Mouse (Mus musculus) testis, postnatal 14 days (tissue): ENCODE results near the gene St6galnac1.

Source experiments
- DNase-seq: peaks from one replicate; pipeline ENCODE4 v3.0.0; 2021; ENCODE audit warnings: low spot score

St6galnac1 gene

DNA sequence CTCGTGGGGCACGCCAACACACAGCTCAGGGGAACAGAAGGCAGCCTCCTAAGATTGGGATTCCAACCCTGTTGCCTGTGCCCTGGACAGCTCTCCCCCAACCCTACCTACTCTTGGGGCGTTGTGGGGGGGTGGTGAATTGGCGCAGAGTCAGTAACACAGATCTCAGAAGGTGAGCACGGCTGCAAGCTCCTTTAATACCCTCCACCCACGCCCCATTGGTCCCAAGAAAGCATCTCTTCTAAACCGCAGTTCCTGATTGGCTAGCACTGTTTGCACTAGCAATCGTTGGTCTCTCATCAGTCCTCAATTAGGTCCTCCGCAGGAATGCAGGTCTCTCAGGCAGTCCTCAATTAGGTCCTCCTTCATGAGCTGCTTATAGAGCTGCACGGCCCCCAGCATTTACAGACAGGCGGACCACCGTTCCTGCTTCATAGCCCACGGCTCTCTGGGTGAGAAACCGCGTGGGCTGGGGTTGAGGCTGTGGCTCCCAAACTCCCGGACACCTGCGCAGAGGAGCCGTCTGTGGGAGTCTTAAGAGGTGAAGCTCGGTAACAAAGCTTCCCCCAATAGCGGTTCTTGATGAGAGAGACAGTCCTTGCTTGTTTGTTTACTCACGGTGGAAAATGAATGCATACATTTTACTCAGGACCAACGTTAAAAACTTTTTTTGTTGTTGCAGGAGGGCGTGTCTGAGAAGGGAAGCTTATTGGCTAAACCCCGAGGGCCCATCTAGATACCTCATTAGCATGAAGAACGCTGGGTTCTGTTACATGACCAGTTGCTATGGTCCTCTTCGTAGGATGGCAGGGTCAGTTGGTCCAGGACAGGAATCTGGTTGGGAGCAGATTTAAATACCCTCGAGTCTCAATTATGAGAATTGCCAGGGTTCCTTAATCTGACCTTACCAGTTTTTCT lies 50.0 kb downstream of the St6galnac1 start:
- DNase-seq, result peak; percentile 98

GRCm38 (mm10) chr11:116723064-116723463 lies 52.2 kb downstream of the St6galnac1 start:
- DNase-seq, result no peak

DNA sequence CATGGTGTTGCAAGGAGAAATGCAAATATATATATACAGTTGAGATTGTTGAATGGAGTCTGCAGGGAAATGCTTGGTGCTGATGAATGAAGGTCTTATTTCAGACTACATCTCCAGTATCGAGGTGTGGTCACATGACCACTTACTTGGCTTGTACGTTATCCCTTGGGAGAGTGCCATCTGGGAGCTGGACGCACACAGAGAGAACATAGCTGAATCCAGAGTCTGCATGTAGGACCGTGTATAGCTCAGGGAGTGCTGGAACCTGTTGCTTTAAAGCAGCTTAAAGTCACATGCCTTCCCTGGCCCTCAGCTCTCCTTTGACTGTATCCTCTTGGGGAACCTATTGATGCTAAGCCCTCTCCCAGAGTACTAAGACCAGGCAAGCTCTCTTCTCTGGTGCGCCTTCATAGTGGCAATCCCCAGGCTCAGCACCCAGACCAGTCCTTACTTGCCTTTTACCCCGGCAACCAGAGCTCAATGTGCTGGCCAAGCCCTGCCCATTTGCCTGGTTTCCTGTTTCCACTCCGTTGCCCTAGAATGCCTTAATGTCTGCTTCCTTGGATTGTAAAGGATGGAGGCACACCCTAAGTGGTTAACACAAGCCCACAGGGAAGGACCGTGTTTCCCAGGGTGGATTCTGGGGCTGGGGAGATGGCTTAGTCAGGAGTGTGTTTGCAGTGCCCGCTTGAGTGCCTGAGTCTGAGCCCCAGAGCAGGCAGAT lies 53.6 kb downstream of the St6galnac1 start:
- DNase-seq, result no peak

GRCm38 (mm10) chr11:116720319-116720865 lies 54.9 kb downstream of the St6galnac1 start:
- no peak for DNase-seq
